Mouse (Mus musculus) erythroblast, adult 5-6 weeks (primary cell): Measurements from ENCODE around the gene Polr2e. TPM values are rescaled to one million over a fixed set of nuclear protein-coding genes. Genes with fewer than 3 reads are reported as not detected.
A peak's percentile ranks its signal among the peaks of the same experiment; 100 is the strongest.

Experiments
- ATAC-seq: replicated peaks from 2 replicates; pipeline ENCODE4 v1.8.0; 2016; ENCODE audit warnings: moderate number of reproducible peaks, mild to moderate bottlenecking, moderate TSS enrichment, inconsistent platforms; ENCODE audit not compliant: poor library complexity, low FRiP score, severe bottlenecking
- total RNA-seq, 2 experiments: library from RNA; stranded (forward) in 1 of 2; stranded (reverse) in 1 of 2; fragments of 150-400 nt in 1 of 2; fragments of 200-764, 138-1000 nt in 1 of 2; gene quantifications; 2 replicates each; pipeline versions ENCODE4 v1.2.3 to v1.2.4; 2015 to 2017; ENCODE audit warnings: low replicate concordance in 2 of 2

Polr2e gene
- total RNA-seq, 2 experiments from 2014 or later = 4.5 to 23.6 TPM

GRCm38 (mm10) chr10:80020191-80020590 is 19.4 kb downstream of the Polr2e start:
- ATAC-seq = no peak

- no peak for ATAC-seq
Measured at GRCm38 (mm10) chr10:80019471-80020131, 20.0 kb downstream of the Polr2e start.

GRCm38 (mm10) chr10:80018739-80019297 is 20.8 kb downstream of the Polr2e start:
- ATAC-seq = peak; percentile 27

- 0 out of 2 replicates have a peak, but pooled peaks have one; percentile 14 for ATAC-seq
Measured at GRCm38 (mm10) chr10:80017771-80018170, 21.8 kb downstream of the Polr2e start.

- no peak for ATAC-seq
Measured at GRCm38 (mm10) chr10:80017361-80017760, 22.2 kb downstream of the Polr2e start.

- peak; percentile 19; the same call in 1 of the 2 replicates for ATAC-seq
Measured at GRCm38 (mm10) chr10:80016931-80017330, 22.7 kb downstream of the Polr2e start.

GRCm38 (mm10) chr10:80016511-80016910 is 23.1 kb downstream of the Polr2e start, which contains the start of gene Arhgap45:
Arhgap45 (plus strand) TSS chr10:80016653.
- ATAC-seq = peak; percentile 41

- no peak for ATAC-seq
Measured at GRCm38 (mm10) chr10:80015583-80015982, 24.0 kb downstream of the Polr2e start.

- no peak for ATAC-seq
Measured at GRCm38 (mm10) chr10:80014484-80015290, 24.9 kb downstream of the Polr2e start.

- ATAC-seq = no peak
Measured at GRCm38 (mm10) chr10:80013609-80014008, 26.0 kb downstream of the Polr2e start.

GRCm38 (mm10) chr10:80011740-80012139 is 27.9 kb downstream of the Polr2e start:
- ATAC-seq = no peak

GRCm38 (mm10) chr10:80004233-80004705 is 35.3 kb downstream of the Polr2e start:
- no peak for ATAC-seq

GRCm38 (mm10) chr10:80003374-80004232 is 36.0 kb downstream of the Polr2e start:
- peak; percentile 38 for ATAC-seq

GRCm38 (mm10) chr10:80002829-80003228 is 36.8 kb downstream of the Polr2e start:
- ATAC-seq = no peak

- ATAC-seq = no peak
Measured at GRCm38 (mm10) chr10:80001945-80002344, 37.6 kb downstream of the Polr2e start.

GRCm38 (mm10) chr10:79997819-79998218 is 41.8 kb downstream of the Polr2e start:
- ATAC-seq = peak; percentile 29

- ATAC-seq = peak; percentile 72
Measured at GRCm38 (mm10) chr10:79997034-79997760, 42.4 kb downstream of the Polr2e start.

- peak; percentile 84 for ATAC-seq
Measured at GRCm38 (mm10) chr10:79996272-79997033, 43.1 kb downstream of the Polr2e start, which contains the start of gene Abca7. Abca7 (plus strand) TSS chr10:79996494.
